Mouse (Mus musculus): ENCODE measurements around the gene Csf2rb. TPM values are rescaled to one million over a fixed set of nuclear protein-coding genes. Genes with fewer than 3 reads are reported as not detected.
"Not testable (repeated sequence)": the region's sequence is repeated elsewhere in the genome, so short reads cannot be mapped to it uniquely, and the experiment has no call there.

The Csf2rb gene
- 5.1 and 5.5 TPM in 2 replicates for polyA plus RNA-seq (2015; fragmentation: Nextera tagmentation; extraction: Ambion mirVana)

DNA sequence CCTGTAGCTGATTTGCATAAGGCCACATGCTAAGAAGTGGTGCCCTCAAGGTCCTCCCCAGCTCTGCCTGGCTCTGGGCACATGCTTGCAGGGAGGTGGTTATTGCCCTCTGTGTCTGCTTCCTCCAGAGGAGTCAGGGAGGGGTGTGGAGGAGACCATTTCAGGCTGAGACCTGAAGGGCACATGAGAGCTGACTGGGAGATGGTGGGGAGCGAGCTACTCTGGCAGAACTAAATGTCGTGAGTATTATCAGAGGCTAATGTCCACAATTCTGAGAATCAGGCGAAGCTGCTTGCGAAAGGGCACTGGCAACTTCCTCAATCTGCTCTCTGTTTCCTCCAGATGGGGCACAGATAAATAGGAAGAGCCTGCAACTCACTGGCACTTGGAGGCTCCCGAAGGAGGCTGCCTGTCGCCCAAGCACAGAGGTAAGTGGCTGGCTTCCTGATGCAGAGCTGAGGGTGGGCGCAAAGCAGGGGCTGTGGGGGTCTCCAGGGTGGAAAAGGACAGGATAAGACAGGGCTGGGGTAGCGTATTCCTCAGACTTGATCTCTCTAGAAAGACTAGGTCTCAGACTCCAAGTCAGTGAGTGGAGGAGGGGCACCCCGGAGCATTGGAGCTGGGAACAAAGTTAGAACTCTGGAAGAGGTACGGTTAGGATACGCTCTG, at the start of gene Csf2rb:
Gene Csf2rb (plus strand): TSS at position 82 of the 669 bp plus-strand sequence.
- DNase-seq (ENCODE audit: low spot score), result no peak

DNA sequence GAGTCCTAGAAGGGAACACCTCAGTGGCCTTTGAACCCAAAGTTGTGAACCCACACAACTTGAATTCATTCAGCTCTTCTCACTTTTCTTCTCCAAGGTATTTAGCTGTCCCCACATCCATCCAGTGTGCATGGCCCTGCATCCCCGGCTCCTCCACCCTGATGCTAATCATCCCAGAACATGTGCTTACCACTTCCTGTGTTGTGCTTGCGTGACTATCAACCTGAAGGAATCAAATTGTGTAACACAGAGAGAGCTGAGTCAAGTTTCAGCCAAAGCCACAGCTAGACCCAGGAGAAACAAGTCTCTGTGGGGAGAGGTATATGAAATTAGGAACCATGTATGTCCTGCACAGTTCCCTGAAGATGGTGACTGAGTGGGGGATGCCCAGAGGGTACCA, 47.2 kb upstream of the Csf2rb start:
- DNase-seq (ENCODE audit: low spot score), result no peak

DNA sequence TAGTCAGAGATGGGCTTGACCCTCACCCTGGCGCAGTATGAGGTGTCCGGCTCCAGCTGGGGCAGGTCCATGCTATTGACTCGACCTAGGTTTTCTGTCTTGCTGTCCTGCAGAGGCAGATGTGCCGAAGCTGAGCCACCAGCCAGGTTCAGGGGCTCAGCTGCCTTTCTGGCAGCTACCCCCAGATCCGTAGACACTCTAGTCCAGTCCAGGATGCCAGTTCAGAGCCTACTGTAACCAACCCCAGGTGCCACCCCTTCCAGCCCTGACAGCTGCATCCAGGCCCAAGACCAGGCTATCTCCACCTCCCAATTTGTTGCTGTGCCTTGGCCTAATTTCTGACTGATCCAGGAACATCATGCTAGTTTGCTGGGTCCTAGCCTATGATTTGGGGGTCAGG, 37.6 kb upstream of the Csf2rb start:
- no peak for DNase-seq (ENCODE audit: low spot score)

DNA sequence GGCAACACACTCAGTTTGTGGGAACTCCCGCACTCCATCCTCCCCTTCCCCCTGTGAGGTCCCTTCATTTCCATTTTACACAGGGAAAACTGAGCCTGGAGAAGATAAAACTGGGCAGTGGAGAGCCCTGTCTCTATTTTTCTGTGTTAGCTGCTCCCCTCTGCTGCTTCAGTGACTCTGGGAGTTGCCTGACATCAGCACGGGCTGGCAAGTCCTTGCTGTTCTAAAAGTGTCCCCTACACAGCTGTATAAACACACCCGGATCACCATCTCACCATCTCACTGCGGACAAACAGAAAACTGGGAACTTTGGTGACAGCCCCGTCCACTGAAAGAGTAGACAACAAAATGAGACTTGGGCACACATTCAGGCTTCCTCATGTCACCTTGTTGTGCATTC, 35.8 kb upstream of the Csf2rb start:
- DNase-seq (ENCODE audit: low spot score), result not testable (repeated sequence)

DNA sequence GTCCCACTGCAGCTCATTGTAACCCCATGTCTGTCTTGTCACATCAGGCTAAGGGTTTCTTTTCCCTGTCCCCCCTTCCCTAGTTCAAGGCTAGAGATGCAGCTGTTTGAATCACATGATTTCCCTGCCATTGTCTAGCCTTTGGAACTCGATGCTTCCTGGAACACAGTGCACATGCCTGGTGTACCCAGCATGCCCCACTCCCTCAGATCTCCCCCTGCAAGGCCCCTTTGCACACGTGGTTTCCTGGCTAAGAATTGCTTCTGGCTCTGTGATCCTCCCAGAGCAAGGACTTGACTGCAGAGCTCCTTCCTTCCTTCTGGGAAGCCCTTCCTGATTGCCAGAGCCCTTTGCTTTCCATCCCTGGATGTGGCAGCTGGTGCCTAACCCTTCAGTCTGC, 32.3 kb upstream of the Csf2rb start:
- DNase-seq (ENCODE audit: low spot score), result peak; percentile 57

DNA sequence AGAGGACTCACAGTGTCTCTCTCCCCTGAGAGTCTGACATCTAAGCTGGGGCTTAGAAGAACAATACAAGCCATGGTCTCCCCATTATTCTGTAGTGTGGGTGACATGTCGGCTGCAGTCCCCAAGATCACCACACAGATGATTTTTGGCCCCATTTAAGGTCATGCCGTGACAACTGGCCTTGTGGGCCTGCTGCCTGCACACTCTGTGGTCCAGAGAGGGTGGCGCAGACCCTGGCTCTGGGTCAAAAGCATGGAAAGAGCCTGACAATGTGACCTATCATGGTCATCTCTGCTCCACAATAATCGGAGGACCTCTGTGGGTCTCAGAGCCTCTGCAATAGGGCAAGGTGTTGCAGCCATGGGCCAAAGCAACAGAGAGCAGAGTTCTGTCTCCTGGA, 31.8 kb upstream of the Csf2rb start:
- no peak for DNase-seq (ENCODE audit: low spot score)

DNA sequence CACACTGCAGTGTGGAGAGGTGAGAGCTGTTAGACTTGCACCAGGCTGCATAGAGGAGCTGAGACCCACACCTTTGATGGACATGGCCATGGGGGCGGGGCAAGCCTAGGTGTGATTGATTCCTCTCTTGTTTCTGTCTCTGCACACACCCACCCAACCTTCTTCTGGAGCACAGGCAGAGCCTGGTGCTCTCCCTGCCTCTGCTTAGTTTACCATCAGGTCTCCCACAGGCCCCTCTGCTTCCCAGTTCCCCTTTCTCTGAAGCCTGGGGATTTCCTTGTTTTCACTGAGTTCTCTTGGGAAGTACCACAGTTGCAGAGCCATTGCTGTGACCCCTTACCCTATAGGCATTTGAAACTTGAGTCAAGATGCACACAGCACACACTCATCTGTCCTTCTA, 27.0 kb upstream of the Csf2rb start:
- DNase-seq (ENCODE audit: low spot score), result no peak

DNA sequence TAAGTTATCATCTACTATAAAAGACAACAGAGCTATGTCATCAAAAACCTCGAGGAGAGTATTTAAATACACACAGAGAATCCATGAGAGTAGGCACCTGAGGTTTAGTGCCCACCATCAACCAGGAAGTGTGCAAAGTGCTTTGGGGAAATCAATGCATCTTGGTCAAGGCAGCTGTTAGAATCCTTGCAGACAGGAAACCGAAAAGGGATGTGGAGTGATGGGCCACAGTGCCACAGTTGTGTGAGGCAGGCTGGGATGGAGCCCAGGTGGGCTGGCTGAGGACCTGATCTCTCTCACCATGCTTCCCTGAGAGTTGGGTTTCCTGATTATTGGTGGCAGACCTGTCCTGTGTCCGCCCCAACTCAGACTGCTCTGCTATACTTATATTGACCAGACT, 25.9 kb upstream of the Csf2rb start:
- no peak for DNase-seq (ENCODE audit: low spot score)

DNA sequence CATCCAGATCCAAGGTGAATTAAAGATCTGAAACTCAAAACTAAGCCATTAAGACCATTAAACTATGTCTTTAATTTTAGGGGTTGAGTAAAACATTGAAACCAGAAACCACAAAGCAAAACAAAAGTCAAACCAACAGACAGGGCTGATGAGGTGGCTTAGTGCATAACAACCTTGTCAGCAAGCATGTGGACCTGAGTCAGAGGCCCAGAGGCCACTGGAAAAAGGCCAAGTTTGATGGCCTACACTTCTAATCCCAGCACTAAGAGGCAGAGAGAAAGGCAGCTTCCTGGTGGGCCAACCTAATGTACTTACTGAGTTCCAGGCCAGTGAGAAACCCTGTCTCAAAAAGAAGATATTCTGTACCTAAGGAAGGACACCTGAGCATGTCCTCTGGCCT, 24.8 kb upstream of the Csf2rb start:
- no peak for DNase-seq (ENCODE audit: low spot score)

DNA sequence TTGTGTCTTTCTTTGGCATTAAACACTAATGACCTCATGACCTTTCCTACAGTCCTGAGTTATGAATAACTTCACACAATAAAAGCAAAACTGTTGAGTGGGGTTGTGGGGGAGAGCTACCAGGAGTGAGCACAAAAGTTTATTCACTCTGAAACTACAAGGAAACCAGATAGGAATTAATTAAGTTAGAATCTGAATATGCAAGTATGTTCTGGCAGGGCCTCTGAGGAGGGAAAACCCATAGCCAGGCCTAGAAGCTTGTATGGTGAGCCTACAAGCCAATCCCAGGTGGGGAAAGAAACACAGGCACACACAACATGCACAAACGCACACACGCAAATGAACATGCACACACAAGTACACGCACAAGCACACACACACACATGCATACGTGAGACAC, 22.8 kb upstream of the Csf2rb start:
- DNase-seq (ENCODE audit: low spot score), result no peak

DNA sequence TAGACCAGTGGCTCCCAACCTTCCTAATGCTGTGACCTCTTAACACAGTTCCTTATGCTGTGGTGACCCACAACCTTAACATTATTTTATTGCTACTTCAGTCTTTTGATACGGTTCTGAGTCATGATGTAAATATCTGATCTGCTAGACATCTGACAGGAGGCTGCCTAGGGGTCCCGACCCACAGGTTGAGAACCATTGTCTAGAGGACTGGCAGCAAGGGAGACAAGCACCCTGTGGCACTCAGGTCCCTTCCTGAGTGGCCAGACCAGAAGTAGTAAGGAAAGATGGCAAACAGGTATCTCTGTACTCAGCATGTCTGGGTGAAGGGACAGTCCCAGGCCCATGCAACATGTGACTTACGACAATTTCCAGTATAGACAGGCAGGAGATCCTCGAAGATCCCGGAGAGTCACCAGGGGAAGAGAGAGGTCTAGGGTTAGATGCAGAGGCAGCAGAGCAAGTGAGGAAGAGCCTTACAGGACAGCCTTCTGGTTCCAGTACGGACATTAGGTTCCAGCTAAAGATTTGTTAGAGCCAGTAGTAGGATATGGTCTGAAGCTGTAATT, 21.8 kb upstream of the Csf2rb start:
- no peak for DNase-seq (ENCODE audit: low spot score)

DNA sequence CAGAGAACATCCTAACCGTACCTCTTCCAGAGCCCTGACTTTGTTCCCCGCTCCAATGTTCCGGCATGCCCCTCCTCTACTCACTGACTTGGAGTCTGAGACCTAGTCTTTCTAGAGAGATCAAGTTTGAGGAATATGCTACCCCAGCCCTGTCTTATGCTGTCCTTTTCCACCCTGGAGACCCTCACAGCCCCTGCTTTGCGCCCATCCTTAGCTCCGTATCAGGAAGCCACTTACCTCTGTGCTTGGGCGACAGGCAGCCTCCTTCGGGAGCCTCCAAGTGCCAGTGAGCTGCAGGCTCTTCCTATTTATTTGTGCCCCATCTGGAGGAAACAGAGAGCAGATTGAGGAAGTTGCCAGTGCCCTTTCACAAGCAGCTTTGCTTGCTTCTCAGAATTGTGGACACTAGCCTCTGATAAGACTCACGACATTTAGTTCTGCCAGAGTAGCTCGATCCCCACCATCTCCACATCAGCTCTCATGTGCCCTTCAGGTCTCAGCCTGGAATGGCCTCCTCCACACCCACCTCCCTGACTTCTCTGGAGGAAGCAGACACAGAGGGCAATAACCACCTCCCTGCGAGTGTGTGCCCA, 20.1 kb upstream of the Csf2rb start, which contains the start of gene Csf2rb2:
Gene Csf2rb2 (minus strand): TSS at position 381 of the 593 bp plus-strand sequence.
- DNase-seq (ENCODE audit: low spot score), result no peak

DNA sequence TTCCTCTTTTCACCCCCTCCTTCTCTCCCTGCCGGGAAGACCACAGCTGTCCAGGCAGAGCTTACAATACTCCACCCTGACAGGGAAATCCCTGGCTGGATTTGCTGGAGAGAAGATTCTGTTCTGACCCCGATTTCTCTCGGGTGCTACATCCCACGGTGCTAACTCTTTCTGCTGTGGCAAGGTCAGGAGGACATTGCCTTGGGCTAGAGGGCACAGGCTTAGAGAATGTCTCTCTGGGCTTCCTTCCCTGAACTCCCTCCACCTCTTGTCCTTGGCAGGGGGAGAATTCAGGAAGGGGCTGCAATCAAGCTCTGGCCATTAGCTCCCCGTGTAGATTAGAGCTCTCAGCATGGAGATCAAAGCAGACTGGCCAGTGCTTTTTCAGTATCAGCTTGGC, 15.7 kb upstream of the Csf2rb start:
- no peak for DNase-seq (ENCODE audit: low spot score)

DNA sequence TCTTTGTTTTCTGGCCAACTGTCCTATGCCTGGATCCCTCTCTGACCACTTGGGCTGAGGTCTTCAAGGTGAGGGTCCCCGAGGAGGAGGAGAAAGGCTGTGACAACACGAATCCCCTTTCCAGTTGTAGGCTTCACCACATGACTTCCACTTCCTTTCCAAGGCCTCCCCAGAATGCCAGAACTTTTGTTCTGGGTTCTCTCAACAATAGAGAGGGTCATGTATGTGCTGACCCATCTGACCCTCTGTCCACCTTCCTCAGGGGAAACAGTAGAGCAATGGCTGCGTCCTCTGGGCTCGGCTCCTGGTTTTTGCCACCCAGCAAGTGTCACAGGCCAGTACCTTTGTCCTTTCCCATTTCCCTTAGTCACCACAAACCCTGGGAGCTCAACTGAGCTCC, 14.6 kb upstream of the Csf2rb start:
- no peak for DNase-seq (ENCODE audit: low spot score)

DNA sequence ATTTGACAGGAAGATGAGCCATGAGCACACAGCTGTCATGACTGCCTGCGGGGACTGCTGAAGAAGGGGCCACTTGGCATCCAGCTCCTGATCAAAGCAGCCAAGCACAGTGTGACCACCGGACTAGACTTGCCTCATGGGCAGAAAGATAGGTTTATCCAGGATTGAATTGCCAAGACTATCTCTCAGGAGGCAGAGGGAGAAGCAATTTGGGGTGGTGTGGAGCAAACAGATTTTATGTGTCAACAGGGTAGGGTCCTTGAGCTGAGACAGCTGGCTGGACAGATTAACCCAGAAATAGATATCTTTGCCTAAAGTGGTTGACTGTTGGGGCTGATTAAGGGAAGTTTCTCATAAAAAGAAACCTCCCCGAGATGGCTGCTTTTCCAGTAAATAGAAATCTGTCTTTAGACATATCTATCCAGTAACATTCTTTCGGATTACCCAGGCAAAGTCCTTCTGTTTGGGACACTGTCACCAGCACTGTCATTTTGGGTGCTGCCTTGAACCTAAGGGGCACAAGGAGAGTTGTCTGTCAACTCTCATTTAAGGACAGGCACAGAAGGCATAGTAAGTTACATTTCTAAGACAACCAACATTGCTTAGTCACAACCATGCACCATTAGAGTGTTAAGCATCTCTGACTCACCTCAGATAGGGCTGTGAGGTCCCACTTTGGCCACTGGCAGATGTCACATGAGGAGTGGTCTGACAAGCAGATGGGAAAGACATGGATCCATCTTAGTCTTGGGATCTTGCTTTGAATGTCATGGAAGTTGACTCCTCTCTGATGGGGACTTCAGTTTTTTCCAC, 12.9 kb upstream of the Csf2rb start:
- DNase-seq (ENCODE audit: low spot score), result not testable (repeated sequence)

DNA sequence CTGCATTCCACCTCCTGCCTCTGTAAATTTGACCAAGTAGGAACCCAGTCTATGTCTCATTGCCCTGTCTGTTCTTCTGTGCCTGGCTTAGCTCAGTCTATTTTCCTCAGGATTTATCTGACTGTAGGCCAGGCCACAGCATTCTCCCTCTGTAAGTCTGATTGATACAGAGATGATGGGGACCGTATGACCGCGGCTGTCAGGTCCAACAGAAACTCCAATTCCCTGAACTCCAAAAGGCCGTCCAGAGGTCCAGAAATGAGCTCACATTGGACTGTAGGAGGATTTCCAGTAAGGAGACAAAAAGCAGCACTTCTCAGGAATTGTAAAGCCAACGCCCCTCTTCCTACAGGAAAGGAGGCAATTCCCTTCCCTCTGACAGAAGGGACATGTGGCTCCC, 11.9 kb upstream of the Csf2rb start:
- not testable (repeated sequence) for DNase-seq (ENCODE audit: low spot score)

DNA sequence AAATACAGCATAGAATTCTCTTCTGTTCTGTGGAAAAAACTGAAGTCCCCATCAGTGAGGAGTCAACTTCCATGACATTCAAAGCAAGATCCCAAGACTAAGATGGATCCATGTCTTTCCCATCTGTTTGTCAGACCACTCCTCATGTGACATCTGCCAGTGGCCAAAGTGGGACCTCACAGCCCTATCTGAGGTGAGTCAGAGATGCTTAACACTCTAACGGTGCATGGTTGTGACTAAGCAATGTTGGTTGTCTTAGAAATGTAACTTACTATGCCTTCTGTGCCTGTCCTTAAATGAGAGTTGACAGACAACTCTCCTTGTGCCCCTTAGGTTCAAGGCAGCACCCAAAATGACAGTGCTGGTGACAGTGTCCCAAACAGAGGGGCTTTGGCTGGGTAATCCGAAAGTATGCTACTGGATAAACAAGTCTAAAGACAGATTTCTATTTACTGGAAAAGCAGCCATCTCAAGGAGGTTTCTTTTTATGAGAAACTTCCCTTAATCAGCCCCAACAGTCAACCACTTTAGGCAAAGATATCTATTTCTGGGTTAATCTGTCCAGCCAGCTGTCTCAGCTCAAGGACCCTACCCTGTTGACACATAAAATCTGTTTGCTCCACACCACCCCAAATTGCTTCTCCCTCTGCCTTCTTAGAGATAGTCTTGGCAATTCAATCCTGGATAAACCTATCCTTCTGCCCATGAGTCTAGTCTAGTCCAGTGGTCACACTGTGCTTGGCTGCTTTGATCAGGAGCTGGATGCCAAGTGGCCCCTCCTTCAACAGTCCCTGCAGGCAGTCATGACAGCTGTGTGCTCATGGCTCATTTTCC, 7.0 kb upstream of the Csf2rb start:
- not testable (repeated sequence) for DNase-seq (ENCODE audit: low spot score)

DNA sequence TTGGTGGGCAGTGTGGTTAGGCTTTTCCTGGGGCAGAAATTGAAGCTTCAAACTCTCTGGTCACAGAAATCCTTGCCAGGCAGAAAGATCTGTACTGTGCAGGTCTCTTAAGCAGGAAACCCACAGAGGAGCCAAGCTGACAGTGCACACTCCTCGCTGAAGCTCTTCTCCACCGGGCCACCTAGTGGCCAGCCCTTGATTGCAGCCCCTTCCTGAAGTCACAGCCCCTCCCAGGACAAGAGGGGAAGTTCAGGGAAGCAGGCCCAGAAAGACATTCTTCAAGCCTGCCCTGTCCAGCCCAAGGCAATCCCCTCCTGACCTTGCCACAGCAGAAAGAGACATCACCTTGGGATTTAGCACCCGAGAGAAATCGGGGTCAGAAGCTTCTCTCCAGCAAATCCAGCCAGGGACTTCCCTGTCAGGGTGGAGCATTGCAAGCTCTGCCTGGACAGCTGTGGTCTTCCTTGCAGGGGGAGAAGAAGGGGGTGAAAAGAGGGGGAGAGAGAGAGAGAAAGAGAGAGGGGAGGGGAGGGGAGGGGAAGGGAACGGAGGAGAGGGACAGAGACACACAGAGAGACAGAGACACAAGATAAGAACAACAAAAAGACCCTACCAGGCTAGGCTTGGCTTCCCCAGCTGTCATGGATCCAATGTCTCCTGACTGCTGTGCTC, 4.6 kb upstream of the Csf2rb start:
- DNase-seq (ENCODE audit: low spot score), result peak; percentile 65

DNA sequence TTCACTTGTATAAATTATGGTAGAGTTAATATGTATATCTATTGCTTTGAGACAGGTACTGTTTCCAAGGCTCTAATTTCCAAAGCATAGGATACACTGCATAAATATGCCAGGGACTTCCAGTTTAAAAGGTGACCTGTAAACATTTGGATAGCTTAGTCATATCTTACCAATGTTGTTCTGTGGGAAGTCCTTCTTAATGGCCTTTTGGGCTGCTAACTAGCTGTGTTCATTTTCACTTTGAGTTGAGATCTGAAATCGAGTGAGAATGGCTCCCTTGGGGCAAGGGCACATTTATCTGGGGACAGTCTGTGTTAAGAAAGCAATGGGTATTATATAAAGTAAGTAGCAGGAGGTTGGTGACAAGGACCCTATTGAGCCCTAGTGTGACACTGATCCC, 2.2 kb upstream of the Csf2rb start:
- DNase-seq (ENCODE audit: low spot score), result no peak

DNA sequence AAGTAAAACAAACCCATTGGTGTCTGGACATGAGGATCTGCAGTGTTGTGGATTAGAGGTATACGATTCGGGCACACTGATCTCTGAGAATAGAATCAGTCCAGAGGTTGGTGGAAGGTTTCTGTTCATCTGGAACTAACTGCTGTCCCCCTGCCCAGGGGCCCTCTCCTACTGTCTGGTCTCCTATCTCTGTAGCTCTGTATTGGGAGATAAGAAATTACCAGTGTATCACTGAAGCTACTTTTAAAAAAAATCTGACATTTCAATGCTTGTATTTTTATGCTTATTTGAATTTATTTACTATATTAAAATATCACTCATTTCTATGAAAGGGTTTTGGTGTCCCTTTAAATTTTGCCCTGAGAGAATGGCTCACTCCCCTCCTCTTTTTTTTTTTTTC, 1.3 kb upstream of the Csf2rb start:
- DNase-seq (ENCODE audit: low spot score), result no peak

DNA sequence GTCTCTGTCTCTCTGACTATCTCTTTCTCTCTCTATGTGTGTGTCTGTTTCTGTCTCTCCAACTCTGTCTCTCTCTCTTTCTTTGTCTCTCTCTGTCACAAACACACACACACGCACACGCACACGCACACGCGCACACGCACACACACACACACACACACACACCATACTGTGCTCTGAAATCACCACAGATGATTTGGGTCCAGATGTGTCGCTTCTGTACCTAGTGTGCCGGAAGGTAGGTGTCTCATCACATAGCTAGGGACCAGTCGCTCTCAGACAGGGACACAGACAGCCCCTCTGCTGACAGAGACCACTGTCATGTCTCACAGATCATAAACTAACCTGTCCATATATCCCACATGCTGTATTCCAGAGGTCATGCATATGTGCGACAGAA, 1.2 kb downstream of the Csf2rb start:
- DNase-seq (ENCODE audit: low spot score), result no peak

All from thymus, postnatal 0 days (tissue).